Mouse (Mus musculus) kidney, embryonic 15.5 days (tissue): ENCODE data around the gene Slit3. TPM values are rescaled to one million over a fixed set of nuclear protein-coding genes. Genes with fewer than 3 reads are reported as not detected.

Experiments used
- ATAC-seq: fragments of 200-750 bp; cut with Nextera tagmentation; replicated peaks from 2 replicates; pipeline ENCODE4 v1.8.0; 2017; ENCODE audit warnings: moderate TSS enrichment; ENCODE audit not compliant: low FRiP score
- H3K27ac ChIP-seq: fragments of 300-500 bp; sonication (generic); 2 replicates; pipeline ENCODE4 v1.5.1; 2015; ENCODE audit warnings: mild to moderate bottlenecking, inconsistent platforms
- H3K27me3 ChIP-seq: fragments of 300-500 bp; sonication (generic); 2 replicates; pipeline ENCODE4 v1.6.1; 2015; ENCODE audit warnings: inconsistent platforms
- H3K36me3 ChIP-seq: fragments of 300-500 bp; sonication (generic); 2 replicates; pipeline ENCODE4 v1.6.1; 2015; ENCODE audit warnings: inconsistent platforms
- H3K4me1 ChIP-seq: fragments of 300-500 bp; sonication (generic); 2 replicates; pipeline ENCODE4 v1.6.1; 2015; ENCODE audit warnings: inconsistent platforms
- H3K4me2 ChIP-seq: fragments of 300-500 bp; sonication (generic); 2 replicates; pipeline ENCODE4 v1.6.1; 2015; ENCODE audit warnings: moderate library complexity, mild to moderate bottlenecking, inconsistent platforms
- H3K4me3 ChIP-seq: fragments of 300-500 bp; sonication (generic); replicated peaks from 2 replicates; pipeline ENCODE4 v1.5.1; 2015; ENCODE audit warnings: mild to moderate bottlenecking, inconsistent platforms
- H3K9ac ChIP-seq: fragments of 300-500 bp; sonication (generic); 2 replicates; pipeline ENCODE4 v1.6.1; 2015; ENCODE audit warnings: mild to moderate bottlenecking, inconsistent platforms
- H3K9me3 ChIP-seq: fragments of 300-500 bp; sonication (generic); replicated peaks from 2 replicates; pipeline ENCODE4 v1.6.1; 2016; ENCODE audit warnings: inconsistent platforms
- WGBS: fragments of 180-500 bp; shearing (Covaris S2); methylation state at CpG from one replicate; pipeline ENCODE4 v1.1.7; 2015; ENCODE audit warnings: mixed read lengths; 5-methylcytosine and 5-hydroxymethylcytosine counted together
- polyA plus RNA-seq: library from polyadenylated mRNA; unstranded; fragments of >200 nt; fragmentation: Nextera tagmentation; extraction: Ambion mirVana; gene quantifications from 2 replicates; pipeline ENCODE4 v1.2.1, GENCODE M21; 2015

Slit3 gene
- polyA plus RNA-seq, 1 experiment from 2014 or later, result 14.9 TPM

- Histone ChIP-seq H3K4me2 (no peak overlapping the region), H3K4me1 (peaks cover 7% of the 10 kb centered on the region; the same call in 1 of the 2 replicates), H3K36me3 (no peaks in the 10 kb centered on the region), H3K9ac (no peak overlapping the region), H3K27ac (no peak overlapping the region), H3K27me3 (no peaks in the 10 kb centered on the region), H3K4me3 (no peak overlapping the region), H3K9me3 (no peaks in the 10 kb centered on the region)
- ATAC-seq, result no peak
- 79% methylated on average over 8 of the region's 8 CpGs for WGBS
Measured at GRCm38 (mm10) chr11:35497961-35498360, 376.9 kb downstream of the Slit3 start.

- Histone ChIP-seq H3K27ac (no peak overlapping the region), H3K27me3 (no peaks in the 10 kb centered on the region), H3K4me2 (no peak overlapping the region), H3K9me3 (no peaks in the 10 kb centered on the region), H3K4me3 (no peak overlapping the region), H3K9ac (no peak overlapping the region), H3K4me1 (peaks cover 15% of the 10 kb centered on the region), H3K36me3 (no peaks in the 10 kb centered on the region)
- 8% methylated on average over 3 of the region's 3 CpGs for WGBS
- no peak for ATAC-seq
Measured at GRCm38 (mm10) chr11:35502128-35502527, 381.1 kb downstream of the Slit3 start.

- Histone ChIP-seq H3K4me1 (peaks cover 24% of the 10 kb centered on the region), H3K9me3 (no peaks in the 10 kb centered on the region), H3K27me3 (no peaks in the 10 kb centered on the region), H3K36me3 (no peaks in the 10 kb centered on the region), H3K9ac (no peak overlapping the region), H3K27ac (no peak overlapping the region), H3K4me2 (no peak overlapping the region), H3K4me3 (no peak overlapping the region)
- WGBS, result 36% methylated on average over 5 of the region's 5 CpGs
- ATAC-seq, result no peak
Measured at GRCm38 (mm10) chr11:35504051-35504450, 383.0 kb downstream of the Slit3 start.

- Histone ChIP-seq H3K4me2 (no peak overlapping the region), H3K9me3 (no peaks in the 10 kb centered on the region), H3K9ac (no peak overlapping the region), H3K4me3 (no peak overlapping the region), H3K27me3 (no peaks in the 10 kb centered on the region), H3K36me3 (no peaks in the 10 kb centered on the region), H3K4me1 (peaks cover 29% of the 10 kb centered on the region), H3K27ac (no peak overlapping the region)
- WGBS, result 52% methylated on average over 8 of the region's 8 CpGs
- no peak for ATAC-seq
Measured at GRCm38 (mm10) chr11:35504916-35505315, 383.9 kb downstream of the Slit3 start.

GRCm38 (mm10) chr11:35505316-35505715 lies 384.3 kb downstream of the Slit3 start:
- H3K9ac ChIP-seq, result no peak overlapping the region
- 62% methylated on average over 4 of the region's 4 CpGs for WGBS
- no peaks in the 10 kb centered on the region for H3K36me3 ChIP-seq
- no peak overlapping the region for H3K4me2 ChIP-seq
- no peaks in the 10 kb centered on the region for H3K27me3 ChIP-seq
- ATAC-seq, result no peak
- peaks cover 29% of the 10 kb centered on the region for H3K4me1 ChIP-seq
- H3K9me3 ChIP-seq, result no peaks in the 10 kb centered on the region
- H3K27ac ChIP-seq, result no peak overlapping the region
- no peak overlapping the region for H3K4me3 ChIP-seq

GRCm38 (mm10) chr11:35505817-35506216 lies 384.8 kb downstream of the Slit3 start:
- H3K27ac ChIP-seq, result no peak overlapping the region
- no peak for ATAC-seq
- peaks cover 29% of the 10 kb centered on the region for H3K4me1 ChIP-seq
- no peaks in the 10 kb centered on the region for H3K36me3 ChIP-seq
- H3K9me3 ChIP-seq, result no peaks in the 10 kb centered on the region
- no peaks in the 10 kb centered on the region for H3K27me3 ChIP-seq
- WGBS, result 52% methylated on average over 9 of the region's 9 CpGs
- H3K9ac ChIP-seq, result no peak overlapping the region
- no peak overlapping the region for H3K4me3 ChIP-seq
- no peak overlapping the region for H3K4me2 ChIP-seq

GRCm38 (mm10) chr11:35507781-35508390 lies 386.9 kb downstream of the Slit3 start:
- Histone ChIP-seq H3K9me3 (no peaks in the 10 kb centered on the region), H3K27ac (no peak overlapping the region), H3K4me1 (peaks cover 25% of the 10 kb centered on the region), H3K4me2 (no peak overlapping the region), H3K9ac (no peak overlapping the region), H3K36me3 (no peaks in the 10 kb centered on the region), H3K4me3 (no peak overlapping the region), H3K27me3 (no peaks in the 10 kb centered on the region)
- 54% methylated on average over 9 of the region's 9 CpGs for WGBS
- no peak for ATAC-seq

GRCm38 (mm10) chr11:35512686-35513085 lies 391.7 kb downstream of the Slit3 start:
- Histone ChIP-seq H3K27ac (no peak overlapping the region), H3K36me3 (no peaks in the 10 kb centered on the region), H3K4me2 (no peak overlapping the region), H3K27me3 (no peaks in the 10 kb centered on the region), H3K4me1 (peaks cover 16% of the 10 kb centered on the region; the same call in 1 of the 2 replicates), H3K9ac (no peak overlapping the region), H3K4me3 (no peak overlapping the region), H3K9me3 (no peaks in the 10 kb centered on the region)
- 16% methylated on average over 4 of the region's 4 CpGs for WGBS
- no peak; the same call in 1 of the 2 replicates for ATAC-seq

- Histone ChIP-seq H3K9ac (no peak overlapping the region), H3K9me3 (no peaks in the 10 kb centered on the region), H3K27me3 (no peaks in the 10 kb centered on the region), H3K4me3 (no peak overlapping the region), H3K4me2 (no peak overlapping the region), H3K36me3 (no peaks in the 10 kb centered on the region), H3K4me1 (peaks cover 11% of the 10 kb centered on the region; the same call in 1 of the 2 replicates), H3K27ac (no peak overlapping the region)
- ATAC-seq, result no peak
- WGBS, result 29% methylated on average over 6 of the region's 6 CpGs
Measured at GRCm38 (mm10) chr11:35513343-35513742, 392.3 kb downstream of the Slit3 start.

- no peaks in the 10 kb centered on the region for H3K36me3 ChIP-seq
- H3K9me3 ChIP-seq, result no peaks in the 10 kb centered on the region
- H3K27ac ChIP-seq, result no peak overlapping the region
- no peak overlapping the region for H3K4me3 ChIP-seq
- no peak overlapping the region for H3K4me2 ChIP-seq
- no peak for ATAC-seq
- H3K4me1 ChIP-seq, result no peaks in the 10 kb centered on the region
- 51% methylated on average over 10 of the region's 10 CpGs for WGBS
- no peaks in the 10 kb centered on the region for H3K27me3 ChIP-seq
- H3K9ac ChIP-seq, result no peak overlapping the region
Measured at GRCm38 (mm10) chr11:35522802-35523452, 401.9 kb downstream of the Slit3 start.

GRCm38 (mm10) chr11:35523773-35524172 lies 402.7 kb downstream of the Slit3 start:
- WGBS, result 89% methylated on average over 4 of the region's 4 CpGs
- ATAC-seq, result no peak
- no peak overlapping the region for H3K9ac ChIP-seq
- H3K4me2 ChIP-seq, result no peak overlapping the region
- H3K4me1 ChIP-seq, result no peaks in the 10 kb centered on the region
- H3K36me3 ChIP-seq, result no peaks in the 10 kb centered on the region
- H3K9me3 ChIP-seq, result no peaks in the 10 kb centered on the region
- H3K4me3 ChIP-seq, result no peak overlapping the region
- H3K27ac ChIP-seq, result no peak overlapping the region
- H3K27me3 ChIP-seq, result no peaks in the 10 kb centered on the region

GRCm38 (mm10) chr11:35526219-35526762 lies 405.3 kb downstream of the Slit3 start:
- no peak for ATAC-seq
- no peak overlapping the region for H3K4me3 ChIP-seq
- no peaks in the 10 kb centered on the region for H3K9me3 ChIP-seq
- WGBS, result 50% methylated on average over 9 of the region's 9 CpGs
- no peak overlapping the region for H3K27ac ChIP-seq
- no peaks in the 10 kb centered on the region for H3K36me3 ChIP-seq
- no peaks in the 10 kb centered on the region for H3K27me3 ChIP-seq
- no peak overlapping the region for H3K4me2 ChIP-seq
- H3K4me1 ChIP-seq, result no peaks in the 10 kb centered on the region
- H3K9ac ChIP-seq, result no peak overlapping the region
